Mouse (Mus musculus) mesoderm, embryonic 11.5 days (tissue): ENCODE measurements around the gene 1700028K03Rik.

ENCODE experiments used
- DNase-seq: peaks from one replicate; pipeline ENCODE4 v3.0.0-alpha.2; 2012; ENCODE audit warnings: low read depth, low spot score

The 1700028K03Rik gene

DNA sequence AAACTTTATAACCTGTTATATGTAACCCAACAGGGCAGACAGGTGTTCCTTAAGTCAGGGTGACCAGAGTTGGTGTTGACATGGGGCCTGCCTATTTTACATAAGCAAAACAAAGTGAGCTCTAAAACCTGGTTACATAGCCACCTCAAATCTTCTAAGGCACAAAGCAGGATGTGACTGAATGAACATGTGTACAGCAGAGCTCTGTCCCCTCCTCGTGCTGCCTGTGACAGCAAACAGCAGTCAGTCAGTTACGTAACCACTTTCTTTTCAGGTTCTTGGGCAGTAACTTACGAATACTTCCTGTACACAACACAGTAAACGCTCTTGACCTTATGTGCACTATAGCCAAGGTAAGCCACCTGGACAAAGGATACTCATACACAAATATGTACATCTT, 11.4 kb downstream of the 1700028K03Rik start:
- DNase-seq, result no peak

DNA sequence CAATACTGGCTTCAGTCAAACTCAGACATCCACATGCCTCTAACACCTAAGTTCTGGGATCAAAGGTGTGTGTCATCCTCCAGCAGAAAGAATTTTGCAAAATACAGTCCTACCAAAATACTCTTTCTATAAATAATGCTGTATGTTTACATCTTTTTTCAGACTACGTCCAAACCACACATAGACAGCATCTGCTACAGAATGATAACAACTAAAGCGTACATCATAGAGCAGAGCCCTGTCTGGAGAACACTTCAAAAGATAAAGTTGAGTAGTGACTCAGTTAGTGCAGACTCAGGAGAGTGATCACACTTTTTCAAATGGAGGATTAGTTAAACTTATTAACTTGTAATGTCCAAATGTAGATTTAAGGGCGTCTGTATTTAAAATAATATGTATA, 13.4 kb downstream of the 1700028K03Rik start:
- no peak for DNase-seq

DNA sequence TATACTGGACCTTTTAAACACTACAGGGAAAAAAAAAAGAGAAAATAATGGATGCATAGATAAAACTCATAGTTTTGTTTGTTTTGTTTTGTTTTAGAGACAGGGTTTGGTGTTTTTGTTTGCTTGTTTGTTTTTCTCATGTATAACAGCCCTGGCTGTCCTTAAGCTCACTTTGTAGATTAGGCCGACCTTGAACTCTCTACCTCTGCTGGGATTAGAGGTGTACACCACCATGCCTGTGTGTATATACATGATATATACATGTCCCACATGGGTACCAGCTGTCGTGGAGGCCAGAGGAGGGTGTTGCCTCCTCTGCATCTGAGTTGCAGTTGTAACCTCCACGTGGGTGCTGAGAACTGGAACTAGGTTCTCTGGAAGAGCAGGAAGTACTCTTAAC, 13.9 kb downstream of the 1700028K03Rik start:
- no peak for DNase-seq

DNA sequence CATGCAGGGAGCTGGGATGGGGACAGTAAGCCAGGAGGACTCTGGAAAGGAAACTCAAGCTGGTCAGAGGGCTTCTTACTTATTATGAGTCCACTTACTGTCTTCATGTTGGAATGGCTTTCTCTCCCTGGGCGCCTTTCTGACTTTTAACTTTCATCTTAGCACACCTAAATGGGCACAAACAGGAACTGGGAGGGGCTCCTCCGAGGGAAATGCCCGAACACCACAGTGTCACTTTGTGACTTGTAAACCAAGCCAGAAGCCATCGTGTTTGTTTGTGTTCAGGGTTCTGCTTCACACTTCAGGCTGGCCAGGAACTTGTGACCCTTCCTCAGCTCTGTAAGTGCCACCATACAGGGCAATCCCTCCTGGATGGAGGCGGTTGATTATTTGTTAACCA, 19.8 kb downstream of the 1700028K03Rik start:
- DNase-seq, result no peak

DNA sequence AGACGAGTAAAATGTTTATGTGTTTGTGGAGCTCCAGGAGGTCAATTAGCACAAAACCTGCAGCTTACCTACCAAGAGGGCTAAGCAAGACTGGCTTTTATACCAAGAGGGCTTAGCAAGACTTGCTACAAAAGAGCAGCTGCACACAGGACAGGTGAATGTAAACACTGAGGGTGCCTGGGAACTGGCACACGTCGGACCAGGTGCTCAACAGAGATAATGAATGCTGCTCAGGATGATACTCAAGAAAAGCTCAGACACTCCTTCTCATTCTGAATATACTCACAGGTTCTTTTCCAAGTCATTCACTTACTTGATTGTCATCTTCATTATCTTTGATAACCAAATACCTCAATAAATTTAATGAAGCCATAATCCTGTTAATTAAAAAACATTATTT, 22.5 kb downstream of the 1700028K03Rik start:
- DNase-seq, result no peak

DNA sequence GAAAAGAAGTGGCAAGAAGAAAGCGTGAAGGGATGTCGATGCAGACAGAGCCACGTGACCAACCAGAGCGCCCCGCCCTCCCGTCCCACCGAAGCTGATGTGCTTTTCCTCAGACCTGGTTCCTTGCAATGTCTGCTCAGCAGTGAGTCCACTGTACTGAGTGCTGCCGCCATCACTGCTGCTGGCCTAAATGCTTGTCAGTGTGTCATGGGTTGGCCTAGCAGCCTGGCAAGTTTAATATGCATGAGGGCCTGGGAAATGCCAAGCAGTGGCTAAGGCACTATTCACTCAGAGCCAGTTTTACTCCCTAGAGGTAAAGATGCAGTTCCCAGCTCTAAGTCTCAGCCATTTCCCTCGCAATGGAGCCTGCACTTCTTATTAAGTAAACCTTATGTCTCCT, 34.6 kb downstream of the 1700028K03Rik start:
- no peak for DNase-seq

DNA sequence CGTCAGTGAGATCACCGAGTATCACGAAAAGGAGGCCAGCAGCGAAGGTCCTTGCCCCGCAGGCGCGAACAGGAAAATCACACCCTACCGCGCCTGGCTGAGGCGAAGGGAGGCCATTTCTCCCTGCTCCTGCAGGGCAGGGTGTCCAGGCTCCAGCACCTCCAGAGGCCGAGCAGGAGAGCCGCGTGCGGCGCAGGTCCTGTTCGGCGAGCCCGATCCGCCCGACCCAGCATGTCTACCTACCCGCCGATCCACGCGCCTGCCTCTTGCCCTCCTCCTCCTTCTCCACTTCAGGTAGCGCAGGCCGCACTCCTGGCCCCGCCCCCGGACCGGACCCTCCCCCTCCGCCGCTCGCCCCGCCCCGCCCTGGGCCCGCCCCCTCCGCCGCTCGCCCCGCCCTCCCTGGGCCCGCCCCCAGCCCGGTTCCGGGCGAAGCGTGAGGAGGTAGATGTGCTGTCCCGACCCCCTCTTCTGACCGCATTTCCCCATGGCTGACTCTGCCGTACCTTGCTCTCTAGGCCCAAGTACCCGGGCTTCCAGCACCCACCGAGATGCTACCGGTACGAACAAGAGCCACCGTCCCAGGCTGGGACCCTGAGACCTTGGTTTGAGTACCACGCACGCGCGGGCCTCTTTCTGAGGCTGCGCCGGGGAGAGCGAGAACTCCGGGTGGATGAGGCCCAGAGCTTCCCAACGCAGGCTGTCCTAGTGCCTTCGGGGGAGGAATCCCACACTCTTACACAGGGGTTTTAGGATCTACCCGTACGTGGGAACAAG, 63.0 kb downstream of the 1700028K03Rik start, which contains the start of the genes Rpap2 and Glmn:
TSS of gene Rpap2 (plus strand) at position 73 of the 777 bp plus-strand sequence.
TSS of gene Glmn (minus strand) at position 588 of the 777 bp plus-strand sequence.
- peak; percentile 86 for DNase-seq

DNA sequence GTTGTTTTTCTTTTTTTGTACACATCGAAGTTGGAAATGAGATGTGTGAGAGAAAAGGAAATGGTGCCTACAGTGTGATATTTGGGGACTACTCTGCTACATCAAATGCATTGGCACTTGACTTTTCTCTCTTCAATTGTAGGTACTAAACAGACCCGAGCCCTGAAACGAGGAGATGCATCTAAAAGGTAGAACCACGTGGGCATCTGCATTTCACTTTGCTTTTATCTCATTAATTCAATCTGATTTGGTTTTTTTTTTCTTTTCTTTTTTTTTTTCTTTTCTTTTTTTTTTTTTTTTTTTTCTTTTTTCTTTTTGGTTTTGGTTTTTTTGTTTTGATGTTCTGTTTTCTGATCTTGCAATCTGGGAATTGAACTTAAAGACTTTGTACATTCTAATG, 63.9 kb downstream of the 1700028K03Rik start:
- DNase-seq, result no peak
